Mouse (Mus musculus) cerebellum, adult 2 months (tissue): ENCODE results near the gene Ankrd53.

Experiments used
- CTCF ChIP-seq: fragments of 200-500 bp; IDR thresholded peaks from 2 replicates; pipeline ENCODE4 v1.5.1; 2011; ENCODE audit warnings: low read depth, mild to moderate bottlenecking, control low read depth, low read length, moderate library complexity, borderline replicate concordance; ENCODE audit not compliant: insufficient read depth
- POLR2A ChIP-seq: fragments of 200-500 bp; IDR thresholded peaks from 2 replicates; pipeline ENCODE4 v1.6.1; 2011; ENCODE audit warnings: low read length, control low read depth, borderline replicate concordance; ENCODE audit not compliant: insufficient read depth

DNA sequence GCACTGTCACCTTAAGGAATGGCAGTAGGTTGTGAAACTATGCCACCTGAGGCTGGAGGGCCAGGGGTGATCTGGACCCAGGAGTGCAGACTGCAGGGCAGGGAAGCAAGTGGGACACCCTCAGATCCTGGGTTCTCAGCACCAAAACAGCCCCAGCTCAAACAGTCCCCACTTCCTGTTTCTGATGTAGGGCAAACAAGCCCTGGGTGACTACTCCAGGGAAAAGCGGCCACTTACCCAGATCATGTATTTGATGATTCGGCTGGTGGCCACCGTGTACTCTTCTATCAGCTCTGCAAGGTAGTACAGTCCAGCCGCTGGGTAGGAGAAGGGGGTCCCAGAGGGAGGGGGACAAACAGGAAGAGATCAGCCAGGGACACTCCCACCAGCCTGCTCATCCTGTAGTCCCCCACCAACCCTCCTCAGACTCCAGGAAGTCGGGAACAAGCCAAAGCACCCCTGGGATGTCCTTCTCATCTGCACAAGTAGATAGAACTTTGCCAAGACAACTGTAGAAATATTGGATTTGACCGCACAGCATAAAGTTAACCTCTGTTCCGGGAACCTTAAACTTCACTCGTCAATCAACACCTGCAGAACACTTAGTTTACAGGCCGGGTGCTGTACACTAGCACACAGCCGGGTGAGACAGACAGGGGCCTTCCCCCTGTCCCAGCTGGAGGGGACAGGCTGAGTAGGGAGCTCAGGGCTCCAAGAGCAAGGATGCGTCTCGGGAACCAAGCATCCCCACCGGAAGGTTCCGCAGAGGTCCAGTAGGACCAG lies 12.5 kb downstream of the Ankrd53 start:
- TF ChIP-seq CTCF: no peak
- no peak for TF ChIP-seq POLR2A
